Mouse (Mus musculus) frontal cortex, adult (tissue): ENCODE measurements around the gene Anp32e.
"Not testable (repeated sequence)": the region's sequence is repeated elsewhere in the genome, so short reads cannot be mapped to it uniquely, and the experiment has no call there.

Experiments
- ATAC-seq: cut with Nextera tagmentation; 2 replicates; pipeline ENCODE4 v1.9.2; 2017; ENCODE audit warnings: mild to moderate bottlenecking, moderate library complexity, mixed read lengths; ENCODE audit not compliant: low TSS enrichment

Anp32e gene

DNA sequence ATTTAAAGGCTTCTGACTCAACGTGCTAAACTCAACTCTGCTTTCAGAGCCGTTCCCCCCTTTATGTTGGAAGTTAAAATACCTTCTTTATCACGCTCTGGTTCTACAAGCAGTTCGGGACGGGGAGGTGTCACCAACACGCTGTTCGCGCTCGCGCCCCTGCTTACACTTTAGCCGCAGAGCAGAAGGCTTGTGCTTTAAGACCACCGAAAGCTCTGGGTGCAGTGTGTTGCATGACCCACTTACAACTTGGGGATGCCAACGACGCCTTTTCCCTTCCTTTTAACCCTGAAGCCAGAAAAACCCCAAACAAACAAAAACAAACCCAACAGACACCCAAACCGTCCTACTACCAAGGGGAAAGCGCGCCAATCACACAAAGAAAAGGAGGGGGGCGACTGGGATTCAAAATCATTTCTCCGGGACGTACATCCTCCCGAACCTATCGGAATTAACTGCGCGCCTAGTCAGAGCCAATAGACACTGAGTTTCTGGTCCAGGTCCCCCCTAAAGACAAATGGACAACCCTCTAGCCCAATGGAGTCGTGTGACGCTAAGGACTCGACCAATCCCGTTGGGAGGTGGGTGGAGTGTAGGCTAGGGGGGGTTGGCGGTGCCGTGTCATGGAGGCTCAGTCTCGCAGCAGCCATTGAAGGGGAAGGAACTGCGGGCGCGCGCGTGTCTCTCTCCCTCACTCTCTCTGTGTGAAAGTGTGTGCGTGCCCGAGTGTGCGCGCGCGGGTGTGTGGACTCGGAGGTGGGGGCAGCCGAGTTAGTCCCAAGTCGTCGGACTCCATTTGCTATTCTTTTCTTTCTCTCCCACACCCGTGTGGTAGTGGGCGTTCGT is at the start of gene Anp32e:
Gene Anp32e, plus strand, starts transcription at position 589 of the 846 bp plus-strand sequence.
- peak; percentile 99 for ATAC-seq

- ATAC-seq: peak; percentile 88
Observed at GRCm38 (mm10) chr3:95881979-95882815, 46.8 kb upstream of the Anp32e start, which contains the start of gene Ciart. Gene Ciart (minus strand): TSS chr3:95882251.

GRCm38 (mm10) chr3:95882816-95883425 is 46.1 kb upstream of the Anp32e start:
- ATAC-seq: peak; percentile 33; the same call in 1 of the 2 replicates

DNA sequence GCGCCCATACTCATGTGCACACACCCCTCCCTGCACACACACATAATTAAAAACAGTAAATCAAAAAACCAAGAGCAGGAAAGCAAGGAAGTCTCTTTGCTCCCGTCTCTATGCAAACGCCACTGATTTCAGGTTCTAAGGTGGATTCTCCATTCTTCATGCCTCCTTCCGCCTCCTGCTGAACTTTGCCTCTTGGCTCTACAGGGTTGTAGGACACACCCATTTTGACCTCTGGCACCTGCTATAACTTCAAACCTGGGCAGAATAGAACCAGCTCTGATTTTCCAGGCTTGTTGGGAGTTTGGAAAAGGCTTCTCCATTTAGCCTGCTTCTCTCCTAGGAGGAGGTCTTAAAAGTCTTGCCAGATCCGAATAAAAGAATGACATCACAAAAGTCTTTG is 44.6 kb upstream of the Anp32e start:
- ATAC-seq: no peak

DNA sequence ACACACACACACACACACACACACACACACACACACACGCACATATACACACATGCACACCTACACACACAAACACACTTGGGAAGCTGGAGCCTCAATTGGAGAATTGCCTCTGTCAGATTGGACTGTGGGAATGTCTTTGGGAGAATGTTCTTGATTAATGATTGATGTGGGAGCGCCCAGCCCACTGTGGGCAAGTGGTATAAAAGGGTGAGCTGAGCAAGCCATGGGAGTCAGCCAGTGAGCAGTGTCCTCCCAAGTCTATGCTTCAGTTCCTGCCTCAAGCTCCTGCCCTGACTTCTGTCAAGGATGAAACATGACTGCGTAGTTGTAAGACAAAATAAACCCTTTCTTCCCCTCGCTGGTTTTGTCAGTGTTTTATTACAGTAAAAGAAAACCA is 41.5 kb upstream of the Anp32e start:
- ATAC-seq: no peak

DNA sequence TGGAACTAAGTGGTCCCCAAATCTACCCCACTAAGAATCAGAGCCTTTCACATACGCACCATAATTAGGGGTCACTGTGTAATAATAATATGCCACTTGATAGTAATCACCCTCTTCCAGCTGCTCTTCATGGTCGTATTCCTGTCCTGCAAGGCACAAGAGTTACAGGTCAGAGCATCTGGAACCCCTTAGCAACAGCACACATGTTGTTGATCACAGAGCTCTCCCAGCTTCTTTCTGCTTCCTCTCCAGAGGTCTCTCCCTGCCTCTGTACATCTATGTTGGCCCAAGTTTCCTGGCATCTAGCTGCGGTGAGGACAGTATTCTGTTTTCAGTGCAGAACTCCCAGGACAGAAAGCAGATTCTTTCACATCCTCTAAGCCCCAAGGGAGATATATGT is 39.4 kb upstream of the Anp32e start:
- no peak for ATAC-seq

GRCm38 (mm10) chr3:95891211-95892065 is 37.6 kb upstream of the Anp32e start, which contains the start of gene BC028528:
Gene BC028528 (minus strand): TSS chr3:95892005.
- ATAC-seq: no peak

GRCm38 (mm10) chr3:95892066-95893052 is 36.7 kb upstream of the Anp32e start:
- ATAC-seq: no peak

DNA sequence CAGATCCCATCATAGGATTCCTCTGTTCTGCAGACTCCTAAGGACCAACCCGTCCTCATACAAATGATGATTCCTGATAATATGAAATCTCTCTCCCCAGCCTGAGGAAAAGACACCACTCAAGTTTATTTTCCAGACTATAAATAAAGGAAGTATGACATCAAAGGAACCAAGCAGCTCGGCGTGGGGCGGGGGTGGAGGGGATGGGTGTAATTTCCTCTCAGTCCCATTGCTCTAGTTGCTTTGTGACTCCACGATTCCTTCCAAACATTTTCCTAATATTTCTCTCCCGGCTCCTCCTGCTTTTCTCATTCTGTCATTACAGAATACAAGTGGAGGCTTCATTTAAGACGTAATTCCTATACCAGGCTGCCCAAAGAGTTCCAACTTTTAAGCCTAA is 35.9 kb upstream of the Anp32e start:
- ATAC-seq: 0 out of 2 replicates have a peak, but pooled peaks have one; percentile 7

DNA sequence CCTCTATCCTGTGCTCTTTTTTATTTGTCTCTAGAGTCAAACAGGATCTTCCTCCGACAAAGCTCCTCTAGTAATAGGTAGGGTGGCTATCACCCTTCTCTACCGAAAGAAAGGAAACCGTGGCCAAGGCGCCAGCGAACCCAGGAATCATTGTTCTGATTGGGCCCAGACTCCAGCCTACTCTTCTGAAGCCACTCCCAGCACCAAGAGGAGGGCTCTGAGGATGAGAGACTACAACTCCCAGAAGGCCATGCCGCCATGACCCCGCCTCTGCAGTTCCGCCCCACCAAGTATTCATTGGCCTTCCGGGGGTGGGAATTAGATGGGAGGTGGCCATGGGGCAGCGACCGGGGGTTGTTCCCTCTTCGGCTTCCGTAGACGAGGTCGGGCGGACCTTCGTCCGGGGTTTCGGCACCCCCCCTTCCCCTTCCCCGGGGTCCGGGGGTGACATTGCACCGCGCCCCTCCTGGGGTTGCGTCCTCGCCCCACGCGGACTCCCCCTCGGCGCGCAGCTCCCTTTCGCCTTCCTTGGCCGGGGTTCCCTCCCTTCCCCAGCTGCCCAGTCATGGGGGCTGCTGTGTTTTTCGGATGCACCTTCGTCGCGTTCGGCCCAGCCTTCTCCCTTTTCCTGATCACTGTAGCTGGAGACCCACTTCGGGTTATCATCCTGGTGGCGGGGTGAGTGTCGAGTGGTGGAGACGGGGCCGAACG is 35.3 kb upstream of the Anp32e start, which contains the start of gene Aph1a:
Gene Aph1a, plus strand, starts transcription at position 364 of the 711 bp plus-strand sequence.
- ATAC-seq: peak; percentile 98

DNA sequence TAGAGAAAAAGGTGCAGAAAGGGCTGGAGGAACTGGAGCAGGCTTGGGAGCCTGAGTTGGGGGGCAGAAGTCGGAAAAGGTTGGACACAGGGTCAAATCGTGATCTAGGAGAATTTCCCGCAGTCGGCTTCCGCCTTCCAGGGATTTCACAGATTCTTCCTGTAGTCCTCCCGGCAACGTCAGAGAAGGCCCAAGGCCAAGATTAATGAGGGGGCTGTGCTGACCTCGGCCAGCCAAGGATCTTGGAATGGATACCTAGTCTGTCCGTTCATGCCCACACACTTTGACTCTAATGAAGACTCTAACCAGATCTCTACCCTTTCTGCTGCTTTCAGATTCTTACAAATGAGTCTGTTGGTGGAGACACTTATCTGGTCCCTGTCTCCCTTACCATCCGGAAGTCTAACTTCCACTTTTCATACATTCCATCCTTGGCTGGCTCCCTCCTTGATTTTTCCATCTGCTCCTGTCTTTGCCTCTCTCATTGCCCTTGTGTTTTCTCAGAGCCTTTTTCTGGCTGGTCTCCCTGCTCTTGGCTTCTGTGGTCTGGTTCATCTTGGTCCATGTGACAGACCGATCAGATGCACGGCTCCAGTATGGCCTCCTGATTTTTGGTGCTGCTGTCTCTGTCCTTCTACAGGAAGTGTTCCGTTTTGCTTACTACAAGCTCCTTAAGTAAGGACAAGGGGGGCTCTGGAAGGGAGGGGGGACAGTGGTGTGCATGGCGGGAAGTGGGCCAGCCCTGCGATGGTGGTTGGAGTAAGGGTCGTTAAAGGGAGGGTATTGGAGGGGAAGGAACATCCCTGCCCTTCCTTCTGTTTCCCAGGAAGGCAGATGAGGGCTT is 34.5 kb upstream of the Anp32e start:
- ATAC-seq: no peak

GRCm38 (mm10) chr3:95895501-95895900 is 33.5 kb upstream of the Anp32e start:
- ATAC-seq: not testable (repeated sequence)

- no peak for ATAC-seq
Observed at GRCm38 (mm10) chr3:95899800-95900524, 29.1 kb upstream of the Anp32e start.

DNA sequence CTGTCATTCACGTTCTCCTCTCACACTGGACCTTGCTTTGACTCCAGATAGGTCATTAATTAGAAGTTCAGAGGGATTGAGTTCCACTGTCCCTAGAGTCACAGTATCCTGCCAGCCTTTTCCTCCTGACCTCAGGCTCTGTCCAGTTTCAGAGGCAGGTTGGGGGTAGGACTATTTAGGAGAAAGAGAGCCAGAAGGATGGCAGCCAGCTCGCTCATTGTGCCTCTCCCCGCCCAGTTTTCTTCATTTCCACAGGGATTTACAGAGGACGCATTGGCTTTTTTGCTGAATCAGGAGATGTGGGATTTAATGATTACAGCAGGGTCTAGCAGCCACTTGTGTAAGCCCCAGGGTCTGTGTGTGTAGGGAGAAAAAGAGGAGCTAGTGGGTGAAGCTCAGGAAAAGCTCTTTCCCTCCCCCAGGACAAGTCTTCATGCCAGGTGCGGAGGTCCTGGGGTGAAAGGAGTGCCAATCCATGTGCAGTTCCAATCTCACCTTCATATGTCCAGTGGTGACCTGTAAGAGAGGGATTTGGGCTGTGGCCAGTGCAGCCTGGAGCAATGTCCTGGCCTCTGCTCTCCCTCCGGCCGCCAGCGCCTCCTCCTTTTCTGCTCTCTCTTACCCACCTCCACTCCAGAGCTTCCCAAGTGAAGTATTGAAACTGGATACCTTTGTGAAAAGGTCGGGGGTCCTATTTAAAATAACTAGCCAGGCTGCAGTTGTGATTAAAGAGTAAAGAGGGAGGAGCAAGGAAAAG is 27.3 kb upstream of the Anp32e start:
- no peak for ATAC-seq

DNA sequence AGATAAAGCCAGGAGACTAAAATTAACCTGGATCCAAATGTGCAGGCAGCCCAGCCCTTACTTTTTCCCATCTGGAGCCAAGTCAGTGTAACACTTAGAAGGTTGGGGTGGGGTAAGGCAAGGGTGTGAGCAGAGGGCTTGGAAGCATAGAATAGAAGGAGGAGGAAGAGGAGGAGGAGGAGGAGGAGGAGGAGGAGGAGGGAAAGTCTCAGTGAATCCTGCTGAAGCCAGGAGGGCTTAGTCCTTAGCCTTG is 26.7 kb upstream of the Anp32e start:
- ATAC-seq: no peak

GRCm38 (mm10) chr3:95902643-95903042 is 26.4 kb upstream of the Anp32e start:
- ATAC-seq: no peak
